Mouse (Mus musculus): ENCODE measurements around the gene Snph. TPM values are rescaled to one million over a fixed set of nuclear protein-coding genes. Genes with fewer than 3 reads are reported as not detected.

The Snph gene
- polyA plus RNA-seq, 1 experiment from 2014 or later, result 2.3 TPM

- Histone ChIP-seq H3K36me3 (ENCODE audit: control insufficient read depth, insufficient read depth, low read length) (no peaks in the 10 kb centered on the region), H3K9ac (ENCODE audit: low read depth, low read length) (peak overlapping the region; percentile 93), H3K4me3 (ENCODE audit: low read depth, low read length) (peak overlapping the region; percentile 92), H3K9me3 (ENCODE audit: control insufficient read depth, low read length) (no peaks in the 10 kb centered on the region), H3K4me1 (replicated peaks; ENCODE audit: control insufficient read depth, insufficient read depth, low read length) (peaks cover 3% of the 10 kb centered on the region), H3K27ac (ENCODE audit: low read depth, low read length) (peak overlapping the region; percentile 71), H3K4me2 (replicated peaks; ENCODE audit: low read depth, low read length) (peak overlapping the region; percentile 70), H3K27me3 (ENCODE audit: control insufficient read depth, insufficient read depth, low read length) (no peaks in the 10 kb centered on the region)
- ATAC-seq (ENCODE audit: low FRiP score) (peak; percentile 36), DNase-seq (ENCODE audit: low spot score) (peak; percentile 68)
- 2% methylated on average over 21 of the region's 21 CpGs for WGBS
These were observed 89.1 kb downstream of the Snph start for GRCm38 (mm10) chr2:151543063-151543895.

GRCm38 (mm10) chr2:151542323-151543062 is 89.9 kb downstream of the Snph start, which contains the start of gene Fkbp1a:
Fkbp1a (plus strand) TSS chr2:151542483.
- under 1% methylated on average over 82 of the region's 93 CpGs for WGBS
- peak; percentile 97 for ATAC-seq (ENCODE audit: low FRiP score)

More at GRCm38 (mm10) chr2:151542323-151543062, 89.9 kb downstream of the Snph start, which contains the start of gene Fkbp1a:
- Histone ChIP-seq H3K9me3 (ENCODE audit: control insufficient read depth, low read length) (no peaks in the 10 kb centered on the region), H3K27me3 (ENCODE audit: control insufficient read depth, insufficient read depth, low read length) (no peaks in the 10 kb centered on the region), H3K36me3 (ENCODE audit: control insufficient read depth, insufficient read depth, low read length) (no peaks in the 10 kb centered on the region), H3K4me1 (replicated peaks; ENCODE audit: control insufficient read depth, insufficient read depth, low read length) (peaks cover 3% of the 10 kb centered on the region), H3K4me3 (ENCODE audit: low read depth, low read length) (peak within 1 kb of the TSS; percentile 92), H3K9ac (ENCODE audit: low read depth, low read length) (peak within 1 kb of the TSS; percentile 93), H3K4me2 (replicated peaks; ENCODE audit: low read depth, low read length) (peak within 1 kb of the TSS; percentile 70), H3K27ac (ENCODE audit: low read depth, low read length) (peak within 1 kb of the TSS; percentile 71)
- DNase-seq (ENCODE audit: low spot score), result peak; percentile 97

Other genes with a start within 250 kb of the Snph start
- not detected in 2 replicates for gene 4921509C19Rik, start 156.4 kb downstream of the Snph start, polyA plus RNA-seq (2014; fragmentation: Nextera tagmentation; extraction: Ambion mirVana)
- gene Nsfl1c, start 138.4 kb downstream of the Snph start, polyA plus RNA-seq (2014; fragmentation: Nextera tagmentation; extraction: Ambion mirVana), result 294 and 295 TPM in 2 replicates
- 610 and 637 TPM in 2 replicates for gene Fkbp1a, start 90.1 kb downstream of the Snph start, polyA plus RNA-seq (2014; fragmentation: Nextera tagmentation; extraction: Ambion mirVana)
- gene Sdcbp2, start 60.0 kb downstream of the Snph start, polyA plus RNA-seq (2014; fragmentation: Nextera tagmentation; extraction: Ambion mirVana), result 0.94 and 1.4 TPM in 2 replicates
- gene Rad21l, start 35.9 kb upstream of the Snph start, polyA plus RNA-seq (2014; fragmentation: Nextera tagmentation; extraction: Ambion mirVana), result 0.17 TPM in 1 of 2 replicates, not detected in the other
- gene Tmem74b, start 69.4 kb upstream of the Snph start, polyA plus RNA-seq (2014; fragmentation: Nextera tagmentation; extraction: Ambion mirVana), result 4.3 and 5.2 TPM in 2 replicates
- 43.5 and 45.9 TPM in 2 replicates for gene Psmf1, start 111.6 kb upstream of the Snph start, polyA plus RNA-seq (2014; fragmentation: Nextera tagmentation; extraction: Ambion mirVana)
- gene Rspo4, start 210.3 kb upstream of the Snph start, polyA plus RNA-seq (2014; fragmentation: Nextera tagmentation; extraction: Ambion mirVana), result 0.66 and 0.77 TPM in 2 replicates

Measured in hindbrain, embryonic 11.5 days (tissue).